Mouse (Mus musculus): ENCODE measurements around the gene Cyfip1. TPM values are rescaled to one million over a fixed set of nuclear protein-coding genes. Genes with fewer than 3 reads are reported as not detected.

Gene Cyfip1
- 43.5 and 55.4 TPM in 2 replicates for polyA plus RNA-seq (2012; rRNA removed)

GRCm38 (mm10) chr7:55841445-55841844, at the start of gene Cyfip1:
Cyfip1 (plus strand) TSS chr7:55841745.

GRCm38 (mm10) chr7:55793952-55794603, 47.5 kb upstream of the Cyfip1 start, which contains the start of gene Tubgcp5:
Tubgcp5 (plus strand) TSS chr7:55794154.

GRCm38 (mm10) chr7:55962004-55962908, 120.7 kb downstream of the Cyfip1 start, which contains the start of gene Nipa2:
Nipa2 (minus strand) TSS chr7:55962476.

Other genes with a start within 250 kb of the Cyfip1 start
- gene Siglech, start 73.6 kb upstream of the Cyfip1 start, polyA plus RNA-seq (2012; rRNA removed), result 1.0 and 2.1 TPM in 2 replicates
- 5.2 and 5.4 TPM in 2 replicates for gene Tubgcp5, start 47.6 kb upstream of the Cyfip1 start, polyA plus RNA-seq (2012; rRNA removed)
- 25.9 and 44.5 TPM in 2 replicates for gene Nipa2, start 120.7 kb downstream of the Cyfip1 start, polyA plus RNA-seq (2012; rRNA removed)
- gene Nipa1, start 178.2 kb downstream of the Cyfip1 start, polyA plus RNA-seq (2012; rRNA removed), result 7.0 and 8.3 TPM in 2 replicates
- 18.1 and 20.4 TPM in 2 replicates for gene Herc2, start 208.5 kb downstream of the Cyfip1 start, polyA plus RNA-seq (2012; rRNA removed)